Mouse (Mus musculus) ovary, postnatal 14 days (tissue): Measurements from ENCODE around the gene Sptssa.

ENCODE experiments used
- DNase-seq: peaks from one replicate; pipeline ENCODE4 v3.0.0; 2022; ENCODE audit warnings: low spot score

Sptssa gene

DNA sequence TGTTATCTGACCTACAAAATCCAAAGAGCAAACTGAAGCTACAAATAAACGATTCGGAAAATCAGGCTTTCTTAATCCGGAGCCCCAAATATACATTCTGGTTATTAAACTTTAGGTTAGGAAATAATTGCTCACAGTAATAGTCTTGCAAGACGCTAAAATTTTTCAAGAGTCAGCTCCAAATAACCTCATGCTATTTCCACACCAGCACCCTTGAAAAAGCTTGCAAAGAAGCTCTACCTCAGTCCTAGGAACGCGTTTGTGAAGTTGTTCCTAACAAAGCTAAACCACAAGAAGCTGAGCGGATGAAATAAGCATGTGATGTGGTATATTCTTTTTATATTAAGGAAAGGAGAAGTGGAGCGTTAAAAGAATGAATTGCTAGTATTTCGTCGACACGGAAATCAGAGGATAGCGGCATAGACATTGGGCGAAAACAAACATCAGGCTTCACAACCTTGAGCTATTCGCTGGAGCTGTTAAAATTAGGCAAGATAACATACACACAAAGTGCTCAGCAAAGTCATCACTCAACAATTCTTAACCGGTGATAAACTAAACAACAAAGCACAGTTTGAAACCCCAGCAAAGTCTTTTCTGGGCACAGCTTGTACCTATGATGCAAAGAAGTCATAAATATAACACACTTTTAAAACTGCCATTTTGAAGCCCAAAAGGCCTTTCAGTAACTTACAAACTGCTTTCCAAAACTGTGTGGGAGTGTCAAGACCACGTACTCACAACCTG is 908 bp downstream of the Sptssa start:
- no peak for DNase-seq

DNA sequence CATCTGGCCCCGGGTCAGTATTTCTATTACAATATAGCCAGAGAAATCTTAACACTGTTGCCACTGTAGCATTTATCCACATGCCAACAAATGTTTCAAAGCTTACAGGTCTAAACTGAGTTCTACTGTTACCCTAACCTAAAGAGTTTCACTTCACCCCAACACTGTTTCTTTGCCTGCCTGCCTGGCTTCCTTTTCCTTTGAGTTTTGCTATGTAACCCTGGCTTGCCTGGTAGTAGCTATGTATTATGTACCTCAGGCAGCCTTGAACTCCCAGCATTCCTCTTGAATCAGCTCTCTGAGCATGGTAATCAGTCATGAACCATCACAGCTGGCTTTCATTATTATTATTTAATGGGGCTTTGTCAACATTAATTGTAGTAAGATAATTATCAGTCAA is 1.6 kb downstream of the Sptssa start:
- DNase-seq: no peak

DNA sequence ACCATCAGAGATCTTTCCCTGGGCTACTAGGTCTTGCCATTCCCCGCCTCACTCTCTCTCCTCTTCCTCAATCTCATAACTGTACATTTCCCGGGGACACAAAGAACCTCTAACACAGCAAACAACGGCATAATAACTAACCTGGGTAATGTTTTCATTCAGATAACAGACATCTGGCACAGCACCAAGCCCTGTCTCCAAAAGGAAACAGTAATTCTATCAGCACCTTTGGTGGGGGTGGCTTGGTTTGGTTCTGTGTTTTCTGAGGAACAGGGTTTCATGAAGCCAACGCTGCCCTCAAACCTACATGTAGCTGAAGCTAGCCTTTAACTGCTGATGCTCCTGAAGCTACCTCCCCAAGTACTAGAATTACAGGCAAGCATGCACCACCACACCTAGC is 2.2 kb downstream of the Sptssa start:
- DNase-seq: no peak

DNA sequence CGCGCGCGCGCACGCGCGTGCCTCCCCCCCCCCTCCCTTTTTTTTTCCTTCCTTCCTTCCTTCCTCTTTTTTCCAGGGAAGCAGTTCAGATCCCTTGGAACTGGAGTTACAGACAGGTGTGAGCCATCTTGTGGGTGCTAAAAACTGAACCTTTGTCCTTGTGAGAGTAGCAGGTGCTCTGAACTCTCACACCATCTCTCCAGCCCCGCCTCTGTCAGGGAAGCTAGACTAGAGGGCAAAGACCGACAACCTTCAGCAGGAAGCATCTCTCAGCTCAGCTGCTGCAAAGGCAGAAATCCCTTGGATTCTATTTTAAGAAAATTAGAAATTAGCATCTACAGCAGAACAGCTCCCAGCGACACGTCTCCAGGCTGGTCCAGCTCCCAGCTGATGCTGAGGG is 4.0 kb downstream of the Sptssa start:
- DNase-seq: no peak

DNA sequence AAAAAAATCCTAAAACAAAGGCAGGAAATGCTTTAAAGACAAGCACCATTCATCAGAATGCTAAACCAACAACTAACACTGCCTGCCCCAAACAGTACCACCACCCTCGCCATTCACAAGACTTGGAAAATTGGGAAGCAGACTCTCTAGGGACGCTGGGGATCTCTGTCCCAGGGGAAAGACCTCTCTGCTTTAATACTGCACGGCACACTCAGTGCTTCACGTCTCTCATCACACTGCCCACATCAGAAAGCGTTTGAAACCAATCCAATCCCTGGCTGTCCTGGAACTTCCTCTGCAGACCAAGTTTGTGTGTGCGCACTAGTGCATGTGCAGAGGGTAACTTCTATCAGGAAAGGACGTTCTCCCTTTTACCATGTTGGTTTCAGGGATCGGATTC is 4.6 kb downstream of the Sptssa start:
- DNase-seq: no peak

DNA sequence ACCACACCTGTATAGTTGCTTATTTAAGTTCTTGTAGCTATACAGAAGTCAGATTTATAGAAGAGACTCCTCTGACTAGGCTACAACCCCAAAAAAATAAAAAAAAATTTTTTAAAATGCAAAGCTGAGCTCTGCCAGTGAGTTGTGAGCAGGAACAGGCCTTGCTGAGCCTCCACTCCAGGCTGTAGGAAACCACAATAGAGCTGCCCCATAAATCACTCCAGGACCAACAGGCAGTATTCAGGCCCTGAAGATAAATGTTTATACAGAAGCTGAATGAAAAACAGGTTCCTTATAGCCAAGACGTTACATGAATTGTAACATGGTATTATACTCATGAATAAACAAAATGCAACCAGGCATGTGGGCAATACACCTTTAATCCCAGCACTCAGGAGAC is 5.2 kb downstream of the Sptssa start:
- DNase-seq: no peak

DNA sequence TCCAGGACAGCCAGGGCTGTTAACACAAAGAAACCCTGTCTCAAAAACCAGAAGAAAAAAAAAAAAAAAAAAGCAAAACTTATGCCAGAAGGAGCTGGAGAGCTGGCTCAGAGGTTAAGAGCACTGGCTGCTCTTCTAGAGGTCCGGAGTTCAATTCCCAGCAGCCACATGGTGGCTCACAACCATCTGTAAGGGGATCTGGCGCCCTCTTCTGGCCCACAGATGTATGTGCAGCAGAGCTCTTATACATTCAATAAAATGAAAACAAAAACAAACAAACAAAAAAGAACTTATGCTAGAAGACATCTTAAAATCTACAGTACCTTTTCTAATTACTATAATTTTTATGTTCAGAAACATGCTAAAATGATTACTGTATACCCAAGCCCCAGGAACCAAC is 11.4 kb downstream of the Sptssa start:
- DNase-seq: no peak

DNA sequence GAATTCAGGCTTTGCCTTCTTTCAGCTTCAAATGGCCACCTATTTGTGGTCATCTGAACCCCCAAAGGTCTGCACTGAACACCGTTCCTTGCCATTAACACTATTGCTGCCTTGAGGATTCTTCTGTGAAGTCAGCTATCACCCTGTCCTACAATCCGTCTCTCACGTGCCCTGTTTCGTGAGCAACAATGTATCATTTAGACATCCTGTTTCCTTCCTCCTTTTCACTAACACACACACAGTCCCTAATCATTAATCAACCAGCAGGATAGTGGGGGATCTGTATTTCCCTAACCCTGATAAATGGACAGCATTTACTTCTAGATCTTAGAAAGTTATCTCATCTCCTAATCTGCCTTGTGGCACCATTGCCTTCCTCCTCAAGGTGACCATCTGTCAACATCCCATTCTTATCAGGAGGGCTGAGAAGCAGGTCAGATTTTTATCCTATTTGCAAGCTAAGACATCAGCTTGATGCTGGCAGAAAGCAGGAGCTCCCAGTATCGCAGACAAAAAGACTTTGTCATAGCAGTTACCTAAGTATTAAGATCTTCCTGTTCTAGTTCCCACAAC is 13.0 kb downstream of the Sptssa start:
- no peak for DNase-seq

DNA sequence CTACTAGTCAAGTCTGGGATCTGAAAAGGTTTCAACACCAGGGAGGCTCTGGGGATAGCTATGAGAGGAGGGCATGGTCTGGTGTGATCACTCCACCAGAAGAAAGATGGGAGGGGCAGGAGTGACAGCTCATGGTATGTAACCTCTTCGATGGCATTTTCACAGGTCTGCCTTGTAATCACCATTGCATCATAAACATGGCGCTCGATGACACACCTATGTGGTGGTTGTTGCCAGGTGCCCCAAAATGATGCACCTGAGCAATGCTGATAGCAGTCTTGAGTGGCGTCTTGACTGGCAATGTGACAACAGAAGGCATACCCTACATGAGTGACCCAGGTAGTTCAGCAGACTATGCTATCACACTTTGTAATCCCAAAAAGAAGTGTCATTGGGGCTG is 15.0 kb downstream of the Sptssa start:
- DNase-seq: no peak

DNA sequence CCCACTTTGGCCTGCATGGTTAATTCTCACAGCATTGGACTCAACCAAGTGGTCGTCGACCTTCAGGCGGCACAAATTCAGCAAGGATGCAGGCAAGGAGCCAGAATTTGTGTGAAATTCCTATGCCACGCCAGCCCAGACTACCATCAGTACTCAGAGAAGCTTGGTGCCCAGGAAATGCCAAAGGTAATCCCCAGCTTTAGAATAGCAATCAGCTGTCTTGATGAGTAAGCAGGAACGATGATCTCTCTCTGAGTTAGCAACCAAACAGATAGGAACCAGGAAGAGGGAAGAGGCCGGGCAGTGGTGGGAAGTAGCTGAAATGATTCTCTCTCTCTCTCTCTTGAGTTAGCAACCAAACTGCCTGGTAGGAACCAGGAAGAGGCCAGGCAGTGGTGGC is 16.1 kb downstream of the Sptssa start:
- no peak for DNase-seq

DNA sequence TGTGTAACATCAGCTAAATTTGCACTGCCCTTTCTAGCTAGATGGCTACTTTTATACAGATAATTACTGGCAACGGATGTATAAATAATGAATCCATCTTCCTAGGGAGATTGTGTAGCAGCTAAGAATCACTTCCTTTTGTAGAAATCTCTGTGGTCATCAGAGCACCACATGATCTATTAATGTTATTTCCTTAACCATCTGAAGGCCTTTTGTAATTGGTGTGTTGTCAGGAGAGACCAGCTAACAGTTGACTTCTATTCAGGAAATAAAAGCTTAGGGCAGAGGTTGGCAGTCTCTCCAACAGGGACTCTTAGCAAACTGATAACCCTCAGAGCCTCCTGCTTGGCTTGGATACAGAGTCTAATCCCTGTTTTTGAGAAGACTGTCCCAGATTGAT is 19.3 kb downstream of the Sptssa start:
- DNase-seq: no peak

DNA sequence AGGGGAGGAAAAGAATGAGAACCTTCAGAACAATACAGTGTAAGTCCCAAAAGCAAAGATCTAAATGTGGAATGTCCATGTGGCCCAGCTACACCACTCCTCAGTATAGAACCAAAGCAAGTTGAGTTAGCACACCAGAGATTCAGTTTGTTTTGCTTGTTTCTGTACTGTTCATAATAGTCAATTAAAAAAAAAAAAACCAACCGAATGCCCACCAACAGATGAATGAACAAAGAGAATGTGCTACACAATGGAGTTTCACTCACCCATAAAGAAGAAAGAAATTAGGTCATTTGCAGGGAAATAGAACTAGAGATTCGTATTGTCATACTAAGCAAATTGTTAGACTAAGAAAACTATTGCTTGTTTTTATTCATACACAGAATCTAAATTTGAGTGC is 24.2 kb downstream of the Sptssa start:
- DNase-seq: no peak

DNA sequence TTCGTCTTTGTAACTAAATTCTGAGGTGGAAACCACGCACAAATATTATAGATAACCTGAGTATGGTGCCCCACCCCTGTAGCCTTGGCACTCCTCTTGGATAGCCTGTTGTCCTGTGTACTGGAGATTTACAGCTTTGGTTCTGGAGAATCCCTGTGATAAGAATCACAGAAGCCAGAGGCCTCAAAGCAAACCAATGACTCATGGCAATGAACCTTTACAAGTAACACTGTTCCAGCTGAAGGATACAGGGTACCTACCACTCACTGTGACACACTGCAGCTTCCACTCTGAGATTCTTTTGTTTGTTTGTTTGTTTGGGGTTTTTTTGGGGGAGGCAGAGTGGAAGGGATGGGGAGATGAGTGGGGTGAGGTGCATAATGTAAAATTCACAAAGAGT is 34.4 kb downstream of the Sptssa start:
- no peak for DNase-seq

DNA sequence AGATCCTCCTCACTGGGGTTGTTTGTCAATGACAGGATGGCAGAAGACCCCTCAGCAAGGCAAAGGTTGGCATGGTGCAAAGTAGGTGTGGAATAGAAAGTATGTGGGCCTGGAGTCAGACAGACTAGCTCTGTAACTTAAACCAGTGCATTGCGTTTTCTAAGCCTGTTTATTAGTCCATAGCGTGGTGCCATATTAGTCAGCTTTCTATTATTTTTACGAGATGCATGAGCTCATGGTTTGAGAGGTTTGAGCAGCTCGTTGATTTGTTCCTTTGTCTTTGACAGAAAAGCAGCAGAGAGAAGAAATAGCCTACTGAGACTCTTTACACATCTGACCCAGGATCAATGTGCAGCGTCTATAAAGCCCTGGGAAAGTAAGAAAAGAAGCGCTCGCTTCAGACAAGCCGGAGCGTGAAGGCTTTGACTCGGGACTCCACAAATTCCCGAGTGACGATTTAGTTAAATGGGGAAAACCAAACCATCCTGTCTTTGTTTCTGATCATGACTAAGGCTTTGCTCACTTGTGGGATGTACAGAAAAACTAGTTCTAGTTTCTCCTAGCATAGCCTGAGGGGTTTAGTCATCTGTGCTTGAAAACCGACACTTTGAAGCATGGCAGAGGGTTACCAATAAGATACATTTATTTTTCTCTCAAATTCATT is 36.2 kb downstream of the Sptssa start:
- no peak for DNase-seq

DNA sequence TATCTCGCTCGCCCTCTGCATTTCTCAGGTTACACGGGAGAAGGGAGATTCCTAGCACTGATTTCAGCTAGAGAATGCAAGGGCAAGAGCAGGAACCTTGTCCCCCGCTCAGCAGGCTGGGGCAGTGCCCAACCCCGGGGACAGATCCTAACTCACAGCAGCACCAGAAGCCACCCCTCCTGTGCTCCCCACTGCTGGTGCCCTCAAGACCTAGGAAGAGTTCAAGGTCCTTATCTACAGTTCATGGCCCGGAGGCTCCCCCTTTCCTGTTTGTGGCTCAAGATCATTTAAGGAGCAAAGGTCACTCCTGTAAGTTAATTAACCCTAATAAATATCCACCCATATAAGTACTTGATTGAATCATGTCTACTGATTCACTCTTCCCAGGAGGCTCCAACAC is 47.4 kb downstream of the Sptssa start:
- no peak for DNase-seq

DNA sequence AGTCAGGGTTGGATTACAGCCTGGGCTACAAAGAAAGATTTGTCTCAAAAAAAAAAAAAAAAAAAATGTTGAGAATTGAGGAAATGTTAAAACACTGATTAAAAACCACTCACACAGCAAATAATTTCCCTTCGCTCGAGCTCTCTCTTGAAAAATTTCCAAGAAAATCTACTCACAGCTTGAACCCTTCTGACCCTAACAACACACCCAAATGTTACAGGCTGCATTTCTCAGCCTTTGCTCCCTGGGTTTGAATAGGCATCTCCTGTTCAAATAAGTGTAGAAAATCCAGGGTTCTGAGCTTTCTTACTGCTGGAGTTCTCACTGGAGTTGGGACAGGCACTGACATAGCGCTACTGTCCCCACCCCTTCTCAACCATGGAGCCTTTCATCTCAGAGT is 51.2 kb downstream of the Sptssa start:
- DNase-seq: no peak

DNA sequence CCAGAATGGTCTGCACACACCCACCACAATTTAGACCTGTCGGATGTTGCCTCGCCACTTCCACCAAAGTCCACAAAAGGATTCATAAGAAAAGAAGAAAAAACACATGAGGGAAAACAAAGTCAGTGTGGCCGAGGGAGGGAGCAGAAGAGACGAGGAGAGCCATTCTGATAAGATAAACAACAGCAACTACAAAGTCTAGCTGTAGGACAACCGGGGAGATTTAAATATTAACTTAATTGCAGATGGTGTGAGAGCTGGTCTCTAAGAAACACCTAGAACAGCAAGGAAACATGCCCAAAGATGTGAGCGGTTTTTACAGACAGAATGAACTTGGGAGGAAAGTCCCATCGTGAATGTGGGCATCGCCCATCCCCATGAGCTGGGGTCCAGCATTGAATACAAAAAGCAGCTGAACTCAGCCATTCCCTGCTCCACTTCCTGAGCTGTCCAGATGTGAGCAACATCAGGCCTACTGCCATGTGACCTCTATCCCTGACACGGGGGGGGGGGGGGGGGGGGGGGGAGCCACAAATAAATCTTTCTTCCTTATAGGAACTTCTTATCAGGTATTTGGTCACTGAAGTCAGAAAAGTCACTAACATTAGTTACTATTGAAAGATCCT is 52.7 kb downstream of the Sptssa start:
- DNase-seq: no peak

DNA sequence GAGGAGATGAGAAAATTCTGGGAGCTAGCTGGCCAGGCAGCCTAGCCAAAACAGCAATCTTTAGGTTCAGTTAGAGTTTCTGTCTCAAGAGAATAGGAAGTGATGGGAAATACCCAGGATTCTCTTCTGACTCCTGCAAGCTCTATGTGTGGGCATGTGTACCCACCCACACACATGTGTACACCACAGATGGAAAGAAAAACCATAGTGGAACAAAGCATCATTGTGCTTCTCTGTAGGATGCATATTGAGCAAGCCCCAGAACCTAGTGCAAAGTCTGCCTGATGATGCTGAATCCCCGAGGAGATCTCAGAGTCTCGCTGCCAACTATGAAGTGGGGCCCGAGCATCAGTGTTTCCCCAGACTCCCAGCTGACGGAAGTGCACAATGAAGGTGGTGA is 55.9 kb downstream of the Sptssa start:
- DNase-seq: no peak

DNA sequence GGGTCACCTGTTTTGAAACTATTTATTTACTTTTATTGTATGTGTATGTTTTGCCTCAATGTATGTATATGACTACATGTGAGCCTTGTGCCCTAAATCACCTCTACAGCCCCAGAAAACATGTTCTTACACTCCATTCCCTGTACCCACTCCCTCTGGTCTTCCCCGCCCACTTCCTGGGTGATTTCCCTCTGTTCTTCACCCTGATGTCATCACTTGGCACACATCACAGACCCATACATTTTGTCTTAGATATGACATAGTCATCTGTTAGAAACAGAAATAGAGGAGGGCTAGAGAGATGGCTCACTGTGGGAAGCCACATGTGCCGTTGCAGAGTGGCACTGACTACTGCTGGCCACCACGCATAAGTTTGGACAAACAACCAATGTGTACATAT is 58.0 kb downstream of the Sptssa start:
- DNase-seq: no peak

DNA sequence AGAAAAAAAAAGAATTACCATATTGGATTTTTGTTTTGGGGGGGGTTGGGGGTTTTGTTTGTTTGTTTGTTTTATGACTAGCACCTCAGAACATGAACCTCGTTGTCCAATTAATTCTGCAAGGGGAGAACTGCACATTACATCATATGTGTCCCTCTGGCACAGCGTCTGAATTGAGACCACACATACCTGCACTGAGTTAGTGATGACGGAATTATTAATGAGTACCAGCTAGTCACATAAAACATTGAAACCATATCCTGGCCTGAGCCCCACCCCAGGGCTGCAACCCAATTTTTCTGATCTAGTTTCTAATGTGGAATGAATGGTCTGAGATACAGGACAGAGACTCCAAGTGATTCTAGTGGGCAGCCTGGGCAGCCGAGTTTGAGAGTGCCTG is 59.7 kb downstream of the Sptssa start:
- DNase-seq: no peak
